ENCODE assay signal across 8 mouse cellular contexts in genomic region chr19:26749427-26750137, GRCm38 (mm10).
DNase-seq lines count a peak whose midpoint lies in the region; ATAC-seq lines count a peak whose summit lies in the region.

No protein-coding gene starts in this region.

- H3K4me3 ChIP-seq in heart, embryonic 10.5 days: peak overlapping the region; percentile 70
- H3K4me3 ChIP-seq in forebrain, embryonic 16.5 days (replicated peaks; ENCODE audit: low read length): peak overlapping the region; percentile 49
- H3K4me3 ChIP-seq in neural tube, embryonic 13.5 days: peak overlapping the region; percentile 49

- ATAC-seq in forebrain, embryonic 16.5 days: no peak
- no peak for ATAC-seq in neural tube, embryonic 13.5 days (ENCODE audit: low read depth)

- peak overlapping the region; percentile 85 for H3K4me2 ChIP-seq in forebrain, embryonic 16.5 days (ENCODE audit: low read length)
- H3K4me2 ChIP-seq in neural tube, embryonic 13.5 days: peak overlapping the region; percentile 70

- no peaks in the 10 kb centered on the region for H3K36me3 ChIP-seq in heart, embryonic 10.5 days
- 0 out of 2 replicates have a peak, but pooled peaks cover 2% of the 10 kb centered on the region for H3K36me3 ChIP-seq in forebrain, embryonic 16.5 days (ENCODE audit: control insufficient read depth, insufficient read depth)
- H3K36me3 ChIP-seq in neural tube, embryonic 13.5 days: no peaks in the 10 kb centered on the region

- H3K9me3 ChIP-seq in heart, embryonic 10.5 days: no peaks in the 10 kb centered on the region
- H3K9me3 ChIP-seq in forebrain, embryonic 16.5 days (ENCODE audit: control insufficient read depth, low read length): no peaks in the 10 kb centered on the region
- no peaks in the 10 kb centered on the region for H3K9me3 ChIP-seq in neural tube, embryonic 13.5 days

- peak overlapping the region; percentile 60 for H3K9ac ChIP-seq in forebrain, embryonic 16.5 days (replicated peaks; ENCODE audit: low read depth, low read length)
- H3K9ac ChIP-seq in neural tube, embryonic 13.5 days: peak overlapping the region; percentile 87

- no peaks in the 10 kb centered on the region for H3K27me3 ChIP-seq in heart, embryonic 10.5 days (ENCODE audit: insufficient read depth, poor library complexity, severe bottlenecking)
- no peaks in the 10 kb centered on the region for H3K27me3 ChIP-seq in forebrain, embryonic 16.5 days (replicated peaks; ENCODE audit: control insufficient read depth, insufficient read depth, low read length)
- no peaks in the 10 kb centered on the region for H3K27me3 ChIP-seq in neural tube, embryonic 13.5 days

- peaks cover 19% of the 10 kb centered on the region for H3K4me1 ChIP-seq in heart, embryonic 10.5 days
- H3K4me1 ChIP-seq in forebrain, embryonic 16.5 days (replicated peaks; ENCODE audit: control insufficient read depth, insufficient read depth, low read length): peaks cover 42% of the 10 kb centered on the region
- H3K4me1 ChIP-seq in neural tube, embryonic 13.5 days (replicated peaks): peaks cover 37% of the 10 kb centered on the region

- WGBS in heart, embryonic 10.5 days: 31% methylated on average over 11 of the region's 11 CpGs
- 6% methylated on average over 11 of the region's 11 CpGs for WGBS in forebrain, embryonic 16.5 days
- 33% methylated on average over 11 of the region's 11 CpGs for WGBS in neural tube, embryonic 13.5 days

- H3K27ac ChIP-seq in heart, embryonic 10.5 days: peak overlapping the region; percentile 92; the same call in 1 of the 2 replicates
- H3K27ac ChIP-seq in forebrain, embryonic 16.5 days (ENCODE audit: low read length): peak overlapping the region; percentile 99
- peak overlapping the region; percentile 100 for H3K27ac ChIP-seq in neural tube, embryonic 13.5 days (replicated peaks)

- no peak for DNase-seq in heart, embryonic 10.5 days (ENCODE audit: low spot score)
- DNase-seq in heart, postnatal 25 days (ENCODE audit: low spot score): no peak
- DNase-seq in brain, adult 2 months (ENCODE audit: low read depth, low spot score): peak; percentile 61
- DNase-seq in kidney, postnatal 14 days: peak; percentile 22
- no peak for DNase-seq in right cerebral cortex, postnatal 10 days (ENCODE audit: low spot score in 2 of 2)
- DNase-seq in gastrocnemius, postnatal 4 days (ENCODE audit: low spot score in 2 of 2): no peak

- intact Hi-C loops in heart, postnatal 25 days (cut with DNase I): loop anchor here (10.0 kb wide), 1 partner anchor 95 kb away; no protein-coding TSS in a partner anchor

Comparison
In these comparisons a context has a peak if more than half of its experiments do, and no peak if none do; other contexts are left out.
1. DNase-seq: peak in brain, adult 2 months (single experiment) and kidney, postnatal 14 days (single experiment); none in heart, embryonic 10.5 days (single experiment), heart, postnatal 25 days (single experiment), right cerebral cortex, postnatal 10 days (0 of 2) and gastrocnemius, postnatal 4 days (0 of 2).
2. Peak in every context shown above with its lines, with median percentiles within 50 percentile points of each other: H3K27ac ChIP-seq and H3K4me3 ChIP-seq.